Mouse (Mus musculus): ENCODE data around the gene Olfr308.
"Not testable (repeated sequence)": the region's sequence is repeated elsewhere in the genome, so short reads cannot be mapped to it uniquely, and the experiment has no call there.

Olfr308 gene

GRCm38 (mm10) chr7:86325530-86325929 lies at the start of gene Olfr308:
Olfr308 (minus strand) TSS chr7:86325630.
- DNase-seq (ENCODE audit: low read depth, low spot score) = no peak

- DNase-seq (ENCODE audit: low read depth, low spot score) = no peak
These were observed 41.4 kb upstream of the Olfr308 start, which contains the start of gene Olfr305 for GRCm38 (mm10) chr7:86366828-86367227. Olfr305 (minus strand) TSS chr7:86366928.

- not testable (repeated sequence) for DNase-seq (ENCODE audit: low read depth, low spot score)
These were observed 20.9 kb upstream of the Olfr308 start for GRCm38 (mm10) chr7:86346296-86346695.

GRCm38 (mm10) chr7:86344253-86344652 lies 18.8 kb upstream of the Olfr308 start:
- no peak for DNase-seq (ENCODE audit: low read depth, low spot score)

GRCm38 (mm10) chr7:86342881-86343565 lies 17.6 kb upstream of the Olfr308 start:
- DNase-seq (ENCODE audit: low read depth, low spot score) = no peak

- no peak for DNase-seq (ENCODE audit: low read depth, low spot score)
These were observed 12.1 kb upstream of the Olfr308 start, which contains the start of gene Olfr307 for GRCm38 (mm10) chr7:86337486-86337885. Olfr307 (minus strand) TSS chr7:86337586.

- DNase-seq (ENCODE audit: low read depth, low spot score) = no peak
These were observed 4.1 kb downstream of the Olfr308 start for GRCm38 (mm10) chr7:86321323-86321722.

GRCm38 (mm10) chr7:86313608-86314007 lies 11.8 kb downstream of the Olfr308 start, which contains the start of gene Olfr309:
Olfr309 (minus strand) TSS chr7:86313708.
- DNase-seq (ENCODE audit: low read depth, low spot score) = no peak

- DNase-seq (ENCODE audit: low read depth, low spot score) = no peak
These were observed 48.4 kb downstream of the Olfr308 start, which contains the start of gene Olfr310 for GRCm38 (mm10) chr7:86277072-86277471. Olfr310 (minus strand) TSS chr7:86277172.
